Mouse (Mus musculus): Measurements from ENCODE around the gene Dnajb12.

- TF ChIP-seq POLR2A (IDR thresholded peaks at IDR 0.05; ENCODE audit: low read depth, low read length): no peak
- TF ChIP-seq CTCF (IDR thresholded peaks at IDR 0.05; ENCODE audit: extremely low read depth, insufficient read length, insufficient replicate concordance, low read depth, low read length): no peak
These were observed 23.8 kb downstream of the Dnajb12 start for GRCm38 (mm10) chr10:59903170-59903569.
